In the genomic region with DNA sequence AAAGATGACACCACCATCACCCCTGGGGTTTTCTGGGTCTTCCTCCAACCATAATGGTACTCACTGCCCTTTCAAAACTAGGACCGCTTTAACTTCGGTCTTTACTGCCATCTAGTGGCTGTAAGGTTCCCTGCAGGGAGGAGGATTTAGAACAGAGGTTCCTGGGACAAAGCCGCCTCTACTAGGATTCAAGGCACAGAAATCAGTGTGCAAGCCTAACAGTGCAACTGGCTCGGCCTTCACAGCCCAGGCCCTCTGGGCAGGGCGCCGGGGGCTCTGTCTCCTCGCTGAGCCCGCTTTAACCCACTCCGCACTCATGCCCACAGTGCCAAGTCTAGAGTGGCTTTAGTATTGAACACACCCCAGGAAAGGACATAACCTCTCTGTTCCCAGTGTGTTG, we compare ENCODE assay signal across 7 mouse cellular contexts. TPM values are rescaled to one million over a fixed set of nuclear protein-coding genes. Genes with fewer than 3 reads are reported as not detected.
DNase-seq lines count a peak whose midpoint lies in the region; ATAC-seq lines count a peak whose summit lies in the region.

No protein-coding gene starts in this region.

- 0 out of 2 replicates have a peak overlapping the region, but pooled peaks have one; percentile 15 for H3K4me2 ChIP-seq in hindbrain, embryonic 12.5 days (replicated peaks)

- no peaks in the 10 kb centered on the region for H3K36me3 ChIP-seq in forebrain, embryonic 10.5 days (replicated peaks)
- H3K36me3 ChIP-seq in hindbrain, embryonic 12.5 days = no peaks in the 10 kb centered on the region

- H3K4me1 ChIP-seq in forebrain, embryonic 10.5 days = peaks cover 27% of the 10 kb centered on the region
- peaks cover 23% of the 10 kb centered on the region for H3K4me1 ChIP-seq in hindbrain, embryonic 12.5 days

- peak; percentile 30; the same call in 1 of the 2 replicates for ATAC-seq in hindbrain, embryonic 12.5 days (ENCODE audit: low FRiP score)

- WGBS in forebrain, embryonic 10.5 days = 11% methylated on average over 9 of the region's 9 CpGs
- 10% methylated on average over 9 of the region's 9 CpGs for WGBS in hindbrain, embryonic 12.5 days

- H3K9me3 ChIP-seq in forebrain, embryonic 10.5 days = peaks cover 3% of the 10 kb centered on the region; the same call in 1 of the 2 replicates
- H3K9me3 ChIP-seq in hindbrain, embryonic 12.5 days (replicated peaks) = no peaks in the 10 kb centered on the region

- DNase-seq in NIH3T3 (ENCODE audit: low read depth) = peak; percentile 86
- peak; percentile 48 for DNase-seq in c-Kit-positive CD71-negative TER-119-negative erythroid progenitor cells, embryonic 14.5 days (ENCODE audit: low read depth)
- DNase-seq in forebrain, embryonic 10.5 days (ENCODE audit: extremely low spot score, low spot score) = peak; percentile 77
- peak; percentile 74 for DNase-seq in layer of hippocampus, adult 9-11 months
- peak; percentile 87 for DNase-seq in mesoderm, embryonic 11.5 days (ENCODE audit: low read depth, low spot score)
- peak; percentile 54 to 55 for DNase-seq in right cerebral cortex, postnatal 36 days (ENCODE audit: low spot score in 2 of 2)

- H3K27ac ChIP-seq in forebrain, embryonic 10.5 days = peak overlapping the region; percentile 79
- H3K27ac ChIP-seq in hindbrain, embryonic 12.5 days = peak overlapping the region; percentile 77

- H3K9ac ChIP-seq in hindbrain, embryonic 12.5 days = 0 out of 2 replicates have a peak overlapping the region, but pooled peaks have one; percentile 38

- H3K27me3 ChIP-seq in forebrain, embryonic 10.5 days (ENCODE audit: poor library complexity, severe bottlenecking) = peaks cover 26% of the 10 kb centered on the region
- peaks cover 9% of the 10 kb centered on the region; the same call in 1 of the 2 replicates for H3K27me3 ChIP-seq in hindbrain, embryonic 12.5 days

- peak overlapping the region; percentile 12 for H3K4me3 ChIP-seq in forebrain, embryonic 10.5 days
- H3K4me3 ChIP-seq in hindbrain, embryonic 12.5 days = no peak overlapping the region

RNA-seq across cellular contexts. Expression of gene Sec14l1, which starts 58.0 kb away (rescaled TPM):
- polyA plus RNA-seq in forebrain, embryonic 10.5 days (2016; fragmentation: Nextera tagmentation; extraction: Ambion mirVana) = 44.3 and 46.7 TPM in 2 replicates
- 76.2 and 77.6 TPM in 2 replicates for polyA plus RNA-seq in hindbrain, embryonic 12.5 days (2016; fragmentation: Nextera tagmentation; extraction: Ambion mirVana)
